Mouse (Mus musculus) intestine, postnatal 0 days (tissue): Measurements from ENCODE around the gene Unc45a. TPM values are rescaled to one million over a fixed set of nuclear protein-coding genes. Genes with fewer than 3 reads are reported as not detected.

Experiments
- ATAC-seq: fragments of 200-750 bp; cut with Nextera tagmentation; 2 replicates; pipeline ENCODE4 v1.8.0; 2017; ENCODE audit warnings: mild to moderate bottlenecking, moderate TSS enrichment, moderate library complexity
- H3K27ac ChIP-seq: fragments of 300-500 bp; sonication (generic); 2 replicates; pipeline ENCODE4 v1.5.1; 2014; ENCODE audit warnings: mild to moderate bottlenecking, low read depth, low read length, moderate library complexity
- H3K27me3 ChIP-seq: fragments of 300-500 bp; sonication (generic); replicated peaks from 2 replicates; pipeline ENCODE4 v1.6.1; 2014; ENCODE audit warnings: low read length, mixed read lengths; ENCODE audit not compliant: control insufficient read depth, insufficient read depth
- H3K36me3 ChIP-seq: fragments of 300-500 bp; sonication (generic); 2 replicates; pipeline ENCODE4 v1.6.1; 2014; ENCODE audit warnings: mild to moderate bottlenecking, moderate library complexity; ENCODE audit not compliant: control insufficient read depth, insufficient read depth
- H3K4me1 ChIP-seq: fragments of 300-500 bp; sonication (generic); replicated peaks from 2 replicates; pipeline ENCODE4 v1.6.1; 2014; ENCODE audit warnings: antibody characterized with exemption, low read length, mixed read lengths; ENCODE audit not compliant: control insufficient read depth, insufficient read depth
- H3K4me2 ChIP-seq: fragments of 300-500 bp; sonication (generic); replicated peaks from 2 replicates; pipeline ENCODE4 v1.6.1; 2014; ENCODE audit warnings: low read depth, mild to moderate bottlenecking, moderate library complexity
- H3K4me3 ChIP-seq: fragments of 300-500 bp; sonication (generic); 2 replicates; pipeline ENCODE4 v1.5.1; 2014; ENCODE audit warnings: low read depth, low read length
- H3K9ac ChIP-seq: fragments of 300-500 bp; sonication (generic); 2 replicates; pipeline ENCODE4 v1.6.1; 2014; ENCODE audit warnings: mild to moderate bottlenecking, low read depth, low read length
- H3K9me3 ChIP-seq: fragments of 300-500 bp; sonication (generic); 2 replicates; pipeline ENCODE4 v1.6.1; 2016; ENCODE audit warnings: mixed run types; ENCODE audit not compliant: control insufficient read depth
- CTCF ChIP-seq: sonication (generic); IDR thresholded peaks from 2 replicates; pipeline ENCODE4 v1.5.1; 2016; ENCODE audit warnings: low read depth, mild to moderate bottlenecking, control low read depth, antibody characterized with exemption, moderate library complexity
- WGBS: fragments of 180-500 bp; shearing (Covaris S2); extraction: QIAGEN DNeasy Blood & Tissue Kit; methylation state at CpG from one replicate; pipeline ENCODE4 v1.1.7; 2014; 5-methylcytosine and 5-hydroxymethylcytosine counted together
- polyA plus RNA-seq: library from polyadenylated mRNA; unstranded; fragments of >200 nt; fragmentation: Nextera tagmentation; extraction: Ambion mirVana; gene quantifications from 2 replicates; pipeline ENCODE4 v1.2.1, GENCODE M21; 2015

Gene Unc45a
- polyA plus RNA-seq, 1 experiment from 2014 or later, result 20.0 TPM

- Histone ChIP-seq H3K36me3 (peaks cover 46% of the 10 kb centered on the region), H3K27me3 (no peaks in the 10 kb centered on the region), H3K4me1 (no peaks in the 10 kb centered on the region), H3K9ac (no peak overlapping the region), H3K9me3 (no peaks in the 10 kb centered on the region), H3K4me2 (no peak overlapping the region), H3K4me3 (no peak overlapping the region), H3K27ac (no peak overlapping the region)
- WGBS, result 92% methylated on average over 4 of the region's 4 CpGs
- no peak for TF ChIP-seq CTCF
- no peak for ATAC-seq
Observed at GRCm38 (mm10) chr7:80318670-80319069, 22.1 kb downstream of the Unc45a start.

- no peaks in the 10 kb centered on the region for H3K4me1 ChIP-seq
- H3K27me3 ChIP-seq, result no peaks in the 10 kb centered on the region
- H3K9me3 ChIP-seq, result no peaks in the 10 kb centered on the region
- H3K27ac ChIP-seq, result no peak overlapping the region
- 57% methylated on average over 1 of the region's 1 CpGs for WGBS
- no peak overlapping the region for H3K9ac ChIP-seq
- peaks cover 56% of the 10 kb centered on the region for H3K36me3 ChIP-seq
- ATAC-seq, result no peak
- H3K4me2 ChIP-seq, result no peak overlapping the region
- no peak overlapping the region for H3K4me3 ChIP-seq
- no peak for TF ChIP-seq CTCF
Observed at GRCm38 (mm10) chr7:80317439-80318115, 23.2 kb downstream of the Unc45a start.

- Histone ChIP-seq H3K4me1 (no peaks in the 10 kb centered on the region), H3K36me3 (peaks cover 67% of the 10 kb centered on the region), H3K27ac (no peak overlapping the region), H3K9me3 (no peaks in the 10 kb centered on the region), H3K4me2 (no peak overlapping the region), H3K9ac (no peak overlapping the region), H3K4me3 (no peak overlapping the region), H3K27me3 (no peaks in the 10 kb centered on the region)
- ATAC-seq, result no peak
- no peak for TF ChIP-seq CTCF
- WGBS, result 81% methylated on average over 2 of the region's 2 CpGs
Observed at GRCm38 (mm10) chr7:80315733-80316132, 25.1 kb downstream of the Unc45a start.

GRCm38 (mm10) chr7:80310771-80311170 is 30.0 kb downstream of the Unc45a start:
- H3K4me2 ChIP-seq, result no peak overlapping the region
- H3K9me3 ChIP-seq, result no peaks in the 10 kb centered on the region
- H3K36me3 ChIP-seq, result peaks cover 76% of the 10 kb centered on the region
- no peak for TF ChIP-seq CTCF
- H3K4me1 ChIP-seq, result no peaks in the 10 kb centered on the region
- WGBS, result 79% methylated on average over 7 of the region's 7 CpGs
- H3K9ac ChIP-seq, result no peak overlapping the region
- H3K4me3 ChIP-seq, result no peak overlapping the region
- H3K27ac ChIP-seq, result no peak overlapping the region
- no peaks in the 10 kb centered on the region for H3K27me3 ChIP-seq
- no peak for ATAC-seq

- no peak for ATAC-seq
- WGBS, result 72% methylated on average over 3 of the region's 3 CpGs
- H3K36me3 ChIP-seq, result peaks cover 71% of the 10 kb centered on the region
Observed at GRCm38 (mm10) chr7:80307766-80308165, 33.0 kb downstream of the Unc45a start.

GRCm38 (mm10) chr7:80301522-80301921 is 39.3 kb downstream of the Unc45a start:
- H3K4me3 ChIP-seq, result no peak overlapping the region
- peaks cover 48% of the 10 kb centered on the region for H3K36me3 ChIP-seq
- WGBS, result 89% methylated on average over 2 of the region's 2 CpGs

More at GRCm38 (mm10) chr7:80307766-80308165, 33.0 kb downstream of the Unc45a start:
- H3K27ac ChIP-seq, result no peak overlapping the region
- no peak overlapping the region for H3K9ac ChIP-seq
- no peaks in the 10 kb centered on the region for H3K27me3 ChIP-seq
- no peaks in the 10 kb centered on the region for H3K9me3 ChIP-seq
- H3K4me3 ChIP-seq, result no peak overlapping the region
- H3K4me1 ChIP-seq, result no peaks in the 10 kb centered on the region
- H3K4me2 ChIP-seq, result no peak overlapping the region
- peak; percentile 44 for TF ChIP-seq CTCF

More at GRCm38 (mm10) chr7:80301522-80301921, 39.3 kb downstream of the Unc45a start:
- Histone ChIP-seq H3K27me3 (no peaks in the 10 kb centered on the region), H3K27ac (no peak overlapping the region), H3K4me1 (no peaks in the 10 kb centered on the region), H3K4me2 (no peak overlapping the region), H3K9me3 (no peaks in the 10 kb centered on the region), H3K9ac (no peak overlapping the region)
- no peak for ATAC-seq
- TF ChIP-seq CTCF, result peak; percentile 49
